Mouse (Mus musculus): ENCODE data around the gene Prkag2. TPM values are rescaled to one million over a fixed set of nuclear protein-coding genes. Genes with fewer than 3 reads are reported as not detected.
A peak's percentile ranks its signal among the peaks of the same experiment; 100 is the strongest.

Prkag2 gene
- polyA plus RNA-seq, 1 experiment from 2014 or later: 38.3 TPM

- Histone ChIP-seq H3K9ac (ENCODE audit: low read depth, low read length) (no peak overlapping the region), H3K9me3 (ENCODE audit: control insufficient read depth) (no peaks in the 10 kb centered on the region), H3K4me3 (ENCODE audit: low read depth, low read length) (no peak overlapping the region)
These were observed 279.0 kb downstream of the Prkag2 start for GRCm38 (mm10) chr5:24821403-24821841.

GRCm38 (mm10) chr5:24820627-24821026, 279.8 kb downstream of the Prkag2 start:
- Histone ChIP-seq H3K36me3 (ENCODE audit: control insufficient read depth, insufficient read depth) (peaks cover 13% of the 10 kb centered on the region), H3K27me3 (replicated peaks; ENCODE audit: control insufficient read depth, insufficient read depth, low read length) (no peaks in the 10 kb centered on the region), H3K4me2 (replicated peaks; ENCODE audit: low read depth) (no peak overlapping the region), H3K9me3 (ENCODE audit: control insufficient read depth) (no peaks in the 10 kb centered on the region), H3K27ac (ENCODE audit: low read depth, low read length) (no peak overlapping the region), H3K4me1 (replicated peaks; ENCODE audit: control insufficient read depth, insufficient read depth, low read length) (peaks cover 12% of the 10 kb centered on the region), H3K4me3 (ENCODE audit: low read depth, low read length) (no peak overlapping the region), H3K9ac (ENCODE audit: low read depth, low read length) (no peak overlapping the region)
- ATAC-seq: no peak
- no peak for TF ChIP-seq CTCF (IDR thresholded peaks at IDR 0.05; ENCODE audit: low read depth)
- 68% methylated on average over 5 of the region's 5 CpGs for WGBS

More at GRCm38 (mm10) chr5:24821403-24821841, 279.0 kb downstream of the Prkag2 start:
- Histone ChIP-seq H3K27me3 (replicated peaks; ENCODE audit: control insufficient read depth, insufficient read depth, low read length) (no peaks in the 10 kb centered on the region), H3K27ac (ENCODE audit: low read depth, low read length) (no peak overlapping the region), H3K36me3 (ENCODE audit: control insufficient read depth, insufficient read depth) (peaks cover 10% of the 10 kb centered on the region), H3K4me2 (replicated peaks; ENCODE audit: low read depth) (no peak overlapping the region), H3K4me1 (replicated peaks; ENCODE audit: control insufficient read depth, insufficient read depth, low read length) (peaks cover 15% of the 10 kb centered on the region)
- no peak for TF ChIP-seq CTCF (IDR thresholded peaks at IDR 0.05; ENCODE audit: low read depth)
- ATAC-seq: peak; percentile 41; the same call in 1 of the 2 replicates
- 33% methylated on average over 3 of the region's 3 CpGs for WGBS

GRCm38 (mm10) chr5:24817191-24817590, 283.3 kb downstream of the Prkag2 start:
- Histone ChIP-seq H3K27ac (ENCODE audit: low read depth, low read length) (no peak overlapping the region; the same call in 1 of the 2 replicates), H3K9ac (ENCODE audit: low read depth, low read length) (no peak overlapping the region), H3K4me3 (ENCODE audit: low read depth, low read length) (no peak overlapping the region), H3K9me3 (ENCODE audit: control insufficient read depth) (no peaks in the 10 kb centered on the region), H3K36me3 (ENCODE audit: control insufficient read depth, insufficient read depth) (peaks cover 41% of the 10 kb centered on the region), H3K4me1 (replicated peaks; ENCODE audit: control insufficient read depth, insufficient read depth, low read length) (peaks cover 5% of the 10 kb centered on the region; the same call in 1 of the 2 replicates), H3K27me3 (replicated peaks; ENCODE audit: control insufficient read depth, insufficient read depth, low read length) (no peaks in the 10 kb centered on the region), H3K4me2 (replicated peaks; ENCODE audit: low read depth) (no peak overlapping the region)
- no peak for ATAC-seq
- WGBS: 71% methylated on average over 4 of the region's 4 CpGs
- TF ChIP-seq CTCF (IDR thresholded peaks at IDR 0.05; ENCODE audit: low read depth): no peak

- peaks cover 69% of the 10 kb centered on the region for H3K36me3 ChIP-seq (ENCODE audit: control insufficient read depth, insufficient read depth)
- no peak for TF ChIP-seq CTCF (IDR thresholded peaks at IDR 0.05; ENCODE audit: low read depth)
- ATAC-seq: no peak
These were observed 286.5 kb downstream of the Prkag2 start for GRCm38 (mm10) chr5:24813946-24814345.

GRCm38 (mm10) chr5:24813005-24813404, 287.4 kb downstream of the Prkag2 start:
- no peaks in the 10 kb centered on the region for H3K4me1 ChIP-seq (replicated peaks; ENCODE audit: control insufficient read depth, insufficient read depth, low read length)
- H3K4me3 ChIP-seq (ENCODE audit: low read depth, low read length): no peak overlapping the region
- no peak overlapping the region for H3K9ac ChIP-seq (ENCODE audit: low read depth, low read length)
- peaks cover 73% of the 10 kb centered on the region for H3K36me3 ChIP-seq (ENCODE audit: control insufficient read depth, insufficient read depth)
- TF ChIP-seq CTCF (IDR thresholded peaks at IDR 0.05; ENCODE audit: low read depth): no peak
- H3K9me3 ChIP-seq (ENCODE audit: control insufficient read depth): no peaks in the 10 kb centered on the region
- H3K27ac ChIP-seq (ENCODE audit: low read depth, low read length): no peak overlapping the region; the same call in 1 of the 2 replicates
- ATAC-seq: no peak
- H3K27me3 ChIP-seq (replicated peaks; ENCODE audit: control insufficient read depth, insufficient read depth, low read length): no peaks in the 10 kb centered on the region
- WGBS: 43% methylated on average over 4 of the region's 4 CpGs
- H3K4me2 ChIP-seq (replicated peaks; ENCODE audit: low read depth): no peak overlapping the region

More at GRCm38 (mm10) chr5:24813946-24814345, 286.5 kb downstream of the Prkag2 start:
- Histone ChIP-seq H3K4me3 (ENCODE audit: low read depth, low read length) (no peak overlapping the region), H3K4me2 (replicated peaks; ENCODE audit: low read depth) (no peak overlapping the region), H3K4me1 (replicated peaks; ENCODE audit: control insufficient read depth, insufficient read depth, low read length) (no peaks in the 10 kb centered on the region), H3K9ac (ENCODE audit: low read depth, low read length) (no peak overlapping the region), H3K27ac (ENCODE audit: low read depth, low read length) (peak overlapping the region; percentile 16; the same call in 1 of the 2 replicates), H3K27me3 (replicated peaks; ENCODE audit: control insufficient read depth, insufficient read depth, low read length) (no peaks in the 10 kb centered on the region), H3K9me3 (ENCODE audit: control insufficient read depth) (no peaks in the 10 kb centered on the region)
- 61% methylated on average over 3 of the region's 3 CpGs for WGBS

Other genes starting within 250 kb of the Prkag2 start
- gene Galntl5, start 80.8 kb upstream of the Prkag2 start, polyA plus RNA-seq (2015; fragmentation: Nextera tagmentation; extraction: Ambion mirVana): not detected in 2 replicates
- gene Galnt11, start 121.3 kb upstream of the Prkag2 start, polyA plus RNA-seq (2015; fragmentation: Nextera tagmentation; extraction: Ambion mirVana): 19.6 and 23.0 TPM in 2 replicates
- gene E130116L18Rik, start 122.5 kb upstream of the Prkag2 start, polyA plus RNA-seq (2015; fragmentation: Nextera tagmentation; extraction: Ambion mirVana): 1.4 and 2.0 TPM in 2 replicates

Data from intestine, postnatal 0 days (tissue).